In the genomic region with DNA sequence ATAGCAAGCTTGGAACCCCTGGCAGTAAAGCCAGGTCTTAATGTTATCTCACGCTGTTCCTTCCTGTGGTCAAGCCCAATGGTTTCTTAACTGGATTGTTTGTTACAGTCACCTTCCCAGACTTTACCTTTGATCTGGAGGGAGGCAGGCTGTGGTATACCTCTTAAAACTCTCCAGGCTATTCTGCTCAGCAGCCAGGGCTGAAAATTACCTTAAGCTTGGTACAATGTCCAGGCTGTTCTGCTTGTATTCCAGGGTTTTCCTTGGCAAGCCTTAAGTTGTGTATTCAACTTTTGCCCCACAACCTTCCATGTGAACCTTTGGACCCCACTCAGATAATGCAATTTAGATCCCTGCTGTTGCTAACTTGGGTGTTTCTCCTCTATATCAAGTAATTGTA, we compare ENCODE assay signal across 13 mouse cellular contexts. TPM values are rescaled to one million over a fixed set of nuclear protein-coding genes. Genes with fewer than 3 reads are reported as not detected.
A peak's percentile ranks its signal among the peaks of the same experiment; 100 is the strongest.
DNase-seq lines count a peak whose midpoint lies in the region; ATAC-seq and TF ChIP-seq lines count a peak whose summit lies in the region.
"Had no signal": no experiment of that assay in that cellular context is flagged by ENCODE, and none has a peak within 500 bp of the region (broad histone marks: within the 10 kb centered on the region; RNA-seq: fewer than 3 reads in every experiment).

No protein-coding gene starts in this region.

- peaks cover 4 to 16% of the 10 kb centered on the region in 2 experiments for H3K4me1 ChIP-seq in heart, embryonic 14.5 days (ENCODE audit: control insufficient read depth in 2 of 2, insufficient read depth in 2 of 2, low read length in 2 of 2)
- H3K4me1 ChIP-seq in heart, embryonic 10.5 days, result peaks cover 21% of the 10 kb centered on the region
- peaks cover 17% of the 10 kb centered on the region for H3K4me1 ChIP-seq in limb, embryonic 13.5 days
- peaks cover 8% of the 10 kb centered on the region; the same call in 1 of the 2 replicates for H3K4me1 ChIP-seq in midbrain, postnatal 0 days (ENCODE audit: insufficient read depth, low read length)

- no peaks in the 10 kb centered on the region for H3K9me3 ChIP-seq in heart, embryonic 14.5 days (ENCODE audit: control insufficient read depth, low read length)
- H3K9me3 ChIP-seq in heart, embryonic 10.5 days, result no peaks in the 10 kb centered on the region
- no peaks in the 10 kb centered on the region for H3K9me3 ChIP-seq in limb, embryonic 13.5 days
- no peaks in the 10 kb centered on the region for H3K9me3 ChIP-seq in midbrain, postnatal 0 days (ENCODE audit: low read length)

- no peaks in the 10 kb centered on the region for H3K27me3 ChIP-seq in heart, embryonic 14.5 days (ENCODE audit: control insufficient read depth, insufficient read depth, low read length)
- H3K27me3 ChIP-seq in heart, embryonic 10.5 days (ENCODE audit: insufficient read depth, poor library complexity, severe bottlenecking), result no peaks in the 10 kb centered on the region
- no peaks in the 10 kb centered on the region for H3K27me3 ChIP-seq in limb, embryonic 13.5 days
- H3K27me3 ChIP-seq in midbrain, postnatal 0 days (ENCODE audit: insufficient read depth, low read length), result no peaks in the 10 kb centered on the region
- H3K27me3 ChIP-seq: CH12.LX had no signal

- no peak for ATAC-seq in heart, embryonic 14.5 days (ENCODE audit: insufficient number of reproducible peaks, insufficient read depth, low FRiP score, low read depth)
- no peak for ATAC-seq in limb, embryonic 13.5 days (ENCODE audit: low FRiP score, low read depth)
- ATAC-seq in midbrain, postnatal 0 days (ENCODE audit: low FRiP score), result no peak

- peak overlapping the region; percentile 66; the same call in 1 of the 2 replicates for H3K4me2 ChIP-seq in heart, embryonic 14.5 days (ENCODE audit: low read length)
- H3K4me2 ChIP-seq in limb, embryonic 13.5 days (replicated peaks), result peak overlapping the region; percentile 32; the same call in 1 of the 2 replicates
- H3K4me2 ChIP-seq in midbrain, postnatal 0 days (ENCODE audit: low read depth, low read length, poor library complexity, severe bottlenecking), result no peak overlapping the region

- WGBS in heart, embryonic 14.5 days, result 45% methylated on average over 1 of the region's 1 CpGs
- 44% methylated on average over 1 of the region's 1 CpGs for WGBS in heart, embryonic 10.5 days
- WGBS in limb, embryonic 13.5 days, result 41% methylated on average over 1 of the region's 1 CpGs
- WGBS in midbrain, postnatal 0 days, result 74% methylated on average over 1 of the region's 1 CpGs

- H3K9ac ChIP-seq in heart, embryonic 14.5 days (ENCODE audit: low read length), result no peak overlapping the region
- no peak overlapping the region for H3K9ac ChIP-seq in limb, embryonic 13.5 days
- no peak overlapping the region for H3K9ac ChIP-seq in midbrain, postnatal 0 days (replicated peaks; ENCODE audit: low read length, poor library complexity, severe bottlenecking)

- TF ChIP-seq CTCF in midbrain, postnatal 0 days (IDR thresholded peaks at IDR 0.05), result no peak

- no peak for DNase-seq in heart, embryonic 10.5 days (ENCODE audit: low spot score)
- peak; percentile 38 for DNase-seq in 416B (ENCODE audit: low read depth)
- peak; percentile 50 for DNase-seq in fat pad, adult 2 months (ENCODE audit: extremely low read depth, low read depth, low spot score)
- no peak for DNase-seq in MN1 (ENCODE audit: low spot score)
- no peak for DNase-seq in adrenal gland, adult 2 months
- DNase-seq in midbrain, postnatal 0 days (ENCODE audit: low spot score), result no peak
- DNase-seq: heart, postnatal 4 days; lung, postnatal 4 days; right cerebral cortex, postnatal 25 days; thymus, adult 2 months had no signal

- no peak overlapping the region for H3K27ac ChIP-seq in heart, embryonic 14.5 days (replicated peaks in 1 of 2; ENCODE audit: control insufficient read depth in 1 of 2, insufficient read depth in 1 of 2, low read depth in 2 of 2, low read length in 2 of 2)
- no peak overlapping the region for H3K27ac ChIP-seq in heart, embryonic 10.5 days
- H3K27ac ChIP-seq in limb, embryonic 13.5 days, result no peak overlapping the region
- H3K27ac ChIP-seq in midbrain, postnatal 0 days (ENCODE audit: low read depth, low read length), result no peak overlapping the region

- no peaks in the 10 kb centered on the region for H3K36me3 ChIP-seq in heart, embryonic 14.5 days (ENCODE audit: control insufficient read depth, insufficient read depth, low read length)
- H3K36me3 ChIP-seq in heart, embryonic 10.5 days, result peaks cover 3% of the 10 kb centered on the region; the same call in 1 of the 2 replicates
- no peaks in the 10 kb centered on the region; the same call in 1 of the 2 replicates for H3K36me3 ChIP-seq in limb, embryonic 13.5 days
- no peaks in the 10 kb centered on the region for H3K36me3 ChIP-seq in midbrain, postnatal 0 days (ENCODE audit: insufficient read depth, low read length)

- H3K4me3 ChIP-seq in heart, embryonic 14.5 days (ENCODE audit: control insufficient read depth in 1 of 2, insufficient read depth in 1 of 2, low read depth in 1 of 2, low read length in 2 of 2), result no peak overlapping the region
- no peak overlapping the region for H3K4me3 ChIP-seq in heart, embryonic 10.5 days
- 0 out of 2 replicates have a peak overlapping the region, but pooled peaks have one; percentile 5 for H3K4me3 ChIP-seq in limb, embryonic 13.5 days
- no peak overlapping the region for H3K4me3 ChIP-seq in midbrain, postnatal 0 days (ENCODE audit: low read depth, low read length)

RNA-seq across cellular contexts. Expression of gene Usf3, which starts 2.0 kb away (rescaled TPM):
- polyA plus RNA-seq in heart, embryonic 14.5 days (2014; fragmentation: Nextera tagmentation; extraction: Ambion mirVana), result 4.1 and 4.7 TPM in 2 replicates
- polyA plus RNA-seq in heart, embryonic 10.5 days (2016; fragmentation: Nextera tagmentation; extraction: Ambion mirVana), result 2.4 and 2.8 TPM in 2 replicates
- 2.8 and 3.0 TPM in 2 replicates for polyA plus RNA-seq in limb, embryonic 13.5 days (2015; fragmentation: Nextera tagmentation; extraction: Ambion mirVana)
- total RNA-seq in adrenal gland, adult 2 months (2021), result 10 to 100 TPM; 17.0 to 24.6 TPM
- polyA plus RNA-seq in adrenal gland, adult 2 months (2012; rRNA removed), result 3.1 and 5.0 TPM in 2 replicates
- 12.0 and 14.1 TPM in 2 replicates for total RNA-seq in midbrain, postnatal 0 days (2014; rRNA removed)
- polyA plus RNA-seq in midbrain, postnatal 0 days (2015; fragmentation: Nextera tagmentation; extraction: Ambion mirVana), result 1.4 and 1.5 TPM in 2 replicates

RNA-seq across cellular contexts. Expression of gene Naa50, which starts 35.4 kb away (rescaled TPM):
- polyA plus RNA-seq in heart, embryonic 14.5 days (2014; fragmentation: Nextera tagmentation; extraction: Ambion mirVana), result 45.4 and 46.6 TPM in 2 replicates
- 101 and 126 TPM in 2 replicates for polyA plus RNA-seq in heart, embryonic 10.5 days (2016; fragmentation: Nextera tagmentation; extraction: Ambion mirVana)
- 116 and 122 TPM in 2 replicates for polyA plus RNA-seq in limb, embryonic 13.5 days (2015; fragmentation: Nextera tagmentation; extraction: Ambion mirVana)
- total RNA-seq in adrenal gland, adult 2 months (2021), result 10 to 100 TPM; 73.5 to 81.3 TPM
- 14.6 and 22.8 TPM in 2 replicates for polyA plus RNA-seq in adrenal gland, adult 2 months (2012; rRNA removed)
- total RNA-seq in midbrain, postnatal 0 days (2014; rRNA removed), result 15.3 and 22.1 TPM in 2 replicates
- polyA plus RNA-seq in midbrain, postnatal 0 days (2015; fragmentation: Nextera tagmentation; extraction: Ambion mirVana), result 44.7 and 50.4 TPM in 2 replicates

RNA-seq across cellular contexts. Expression of gene Atp6v1a, which starts 35.5 kb away (rescaled TPM):
- 45.4 and 54.9 TPM in 2 replicates for polyA plus RNA-seq in heart, embryonic 14.5 days (2014; fragmentation: Nextera tagmentation; extraction: Ambion mirVana)
- polyA plus RNA-seq in heart, embryonic 10.5 days (2016; fragmentation: Nextera tagmentation; extraction: Ambion mirVana), result 38.1 and 39.2 TPM in 2 replicates
- polyA plus RNA-seq in limb, embryonic 13.5 days (2015; fragmentation: Nextera tagmentation; extraction: Ambion mirVana), result 44.2 and 46.2 TPM in 2 replicates
- 100 to 1,000 TPM; 140 to 162 TPM for total RNA-seq in adrenal gland, adult 2 months (2021)
- polyA plus RNA-seq in adrenal gland, adult 2 months (2012; rRNA removed), result 10.5 and 12.9 TPM in 2 replicates
- total RNA-seq in midbrain, postnatal 0 days (2014; rRNA removed), result 193 and 218 TPM in 2 replicates
- polyA plus RNA-seq in midbrain, postnatal 0 days (2015; fragmentation: Nextera tagmentation; extraction: Ambion mirVana), result 194 and 204 TPM in 2 replicates

Comparison
In these comparisons a context has a peak if more than half of its experiments do, and no peak if none do; other contexts are left out.
1. DNase-seq: peak in 416B (single experiment) and fat pad, adult 2 months (single experiment); none in heart, embryonic 10.5 days (single experiment), MN1 (single experiment), adrenal gland, adult 2 months (single experiment) and midbrain, postnatal 0 days (single experiment).